Mouse (Mus musculus) urinary bladder, adult 18-20 months (tissue): ENCODE measurements around the gene Arvcf.

Source experiments
- DNase-seq, 2 experiments: peaks; one replicate each; pipeline ENCODE4 v3.0.0; 2022; ENCODE audit warnings: low spot score in 2 of 2, mixed read lengths in 2 of 2

The Arvcf gene

GRCm38 (mm10) chr16:18388583-18389435 is 40.8 kb downstream of the Arvcf start:
- DNase-seq: no peak

GRCm38 (mm10) chr16:18390399-18390798 is 42.4 kb downstream of the Arvcf start:
- DNase-seq: no peak

- no peak for DNase-seq
These were observed 43.1 kb downstream of the Arvcf start for GRCm38 (mm10) chr16:18391127-18391526.

- DNase-seq: no peak
These were observed 43.7 kb downstream of the Arvcf start for GRCm38 (mm10) chr16:18391728-18392127.

GRCm38 (mm10) chr16:18392469-18393426 is 44.8 kb downstream of the Arvcf start:
- peak; percentile 81 to 86 for DNase-seq

GRCm38 (mm10) chr16:18393595-18393994 is 45.6 kb downstream of the Arvcf start:
- no peak for DNase-seq

- no peak for DNase-seq
These were observed 46.1 kb downstream of the Arvcf start for GRCm38 (mm10) chr16:18394056-18394455.

GRCm38 (mm10) chr16:18394777-18395619 is 47.0 kb downstream of the Arvcf start:
- no peak for DNase-seq

GRCm38 (mm10) chr16:18395620-18396036 is 47.6 kb downstream of the Arvcf start:
- no peak for DNase-seq

- peak in 1 of 2 experiments; percentile 70 for DNase-seq
These were observed 48.2 kb downstream of the Arvcf start for GRCm38 (mm10) chr16:18396201-18396600.

- DNase-seq: no peak
These were observed 49.0 kb downstream of the Arvcf start for GRCm38 (mm10) chr16:18396791-18397621.

GRCm38 (mm10) chr16:18400028-18400427 is 52.0 kb downstream of the Arvcf start:
- DNase-seq: no peak

- DNase-seq: no peak
These were observed 52.7 kb downstream of the Arvcf start for GRCm38 (mm10) chr16:18400472-18401216.

- no peak for DNase-seq
These were observed 55.3 kb downstream of the Arvcf start for GRCm38 (mm10) chr16:18403285-18403684.

- no peak for DNase-seq
These were observed 57.3 kb downstream of the Arvcf start for GRCm38 (mm10) chr16:18405091-18405854.

- no peak for DNase-seq
These were observed 57.9 kb downstream of the Arvcf start for GRCm38 (mm10) chr16:18405876-18406275.

- DNase-seq: peak in 1 of 2 experiments; percentile 37
These were observed 58.3 kb downstream of the Arvcf start for GRCm38 (mm10) chr16:18406293-18406692.

GRCm38 (mm10) chr16:18407912-18408311 is 59.9 kb downstream of the Arvcf start:
- no peak for DNase-seq

GRCm38 (mm10) chr16:18409776-18410175 is 61.8 kb downstream of the Arvcf start:
- no peak for DNase-seq
